Mouse (Mus musculus): ENCODE results near the gene Gtdc1. TPM values are rescaled to one million over a fixed set of nuclear protein-coding genes. Genes with fewer than 3 reads are reported as not detected.

Gtdc1 gene
- total RNA-seq, 2 experiments from 2014 or later, result 69.7 to 71.4 TPM

DNA sequence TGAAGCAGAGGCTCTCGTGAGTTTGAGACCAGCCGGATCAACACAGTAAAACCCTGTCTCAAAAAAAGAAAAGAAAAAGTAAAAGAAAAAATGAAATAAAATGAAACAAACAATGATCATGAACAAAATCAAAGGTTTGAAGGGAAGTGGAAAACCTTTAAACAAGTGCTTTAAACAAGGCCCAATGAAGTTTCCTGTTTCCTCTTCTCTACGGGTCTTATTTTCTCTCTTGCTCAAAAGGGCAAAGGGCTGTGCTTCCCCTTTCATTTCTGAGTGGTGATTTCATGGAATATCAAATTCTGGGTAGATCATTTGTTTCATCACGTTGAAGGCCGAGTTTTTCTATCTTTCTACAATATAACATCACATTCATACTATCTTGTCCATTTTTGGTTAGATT is 136.3 kb downstream of the Gtdc1 start:
- no peak for DNase-seq (ENCODE audit: low spot score in 2 of 2)

DNA sequence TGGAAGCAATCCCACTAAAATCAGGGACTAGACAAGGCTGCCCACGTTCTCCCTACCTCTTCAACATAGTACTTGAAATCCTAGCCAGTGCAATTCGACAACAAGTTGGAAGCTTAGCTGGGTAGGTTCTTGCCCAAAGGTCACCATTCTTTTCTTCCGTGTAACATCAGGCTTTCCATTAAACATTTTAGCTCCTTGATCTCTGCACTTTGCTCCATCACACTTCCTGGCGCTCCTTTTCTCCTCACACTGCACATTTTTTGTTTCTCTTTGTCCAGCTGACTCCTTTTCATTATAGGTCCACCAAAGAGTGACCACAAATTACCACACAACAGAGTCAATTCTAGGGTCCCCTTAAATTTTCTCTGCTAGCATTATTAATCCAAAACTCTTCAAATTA is 144.7 kb downstream of the Gtdc1 start:
- DNase-seq (ENCODE audit: low spot score in 2 of 2), result no peak

DNA sequence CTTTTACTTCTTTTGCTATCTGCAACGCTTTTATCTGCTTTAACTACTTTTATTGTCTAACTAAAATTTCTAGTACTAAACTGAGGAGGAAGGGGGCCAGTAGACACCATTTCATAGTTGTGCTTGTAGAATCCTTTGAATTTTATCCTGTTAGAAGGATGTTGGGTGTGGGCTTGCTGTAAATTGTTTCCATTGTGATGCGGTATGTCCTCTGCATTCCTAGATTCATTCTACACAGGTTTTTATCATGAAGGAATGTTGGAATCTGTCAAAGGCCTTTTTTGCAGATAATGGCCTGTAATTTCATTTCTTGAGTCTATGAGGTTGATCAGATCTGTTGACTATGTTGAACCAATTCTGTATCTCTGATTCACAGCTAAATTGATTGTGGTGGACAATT is 146.5 kb downstream of the Gtdc1 start:
- no peak for DNase-seq (ENCODE audit: low spot score in 2 of 2)

DNA sequence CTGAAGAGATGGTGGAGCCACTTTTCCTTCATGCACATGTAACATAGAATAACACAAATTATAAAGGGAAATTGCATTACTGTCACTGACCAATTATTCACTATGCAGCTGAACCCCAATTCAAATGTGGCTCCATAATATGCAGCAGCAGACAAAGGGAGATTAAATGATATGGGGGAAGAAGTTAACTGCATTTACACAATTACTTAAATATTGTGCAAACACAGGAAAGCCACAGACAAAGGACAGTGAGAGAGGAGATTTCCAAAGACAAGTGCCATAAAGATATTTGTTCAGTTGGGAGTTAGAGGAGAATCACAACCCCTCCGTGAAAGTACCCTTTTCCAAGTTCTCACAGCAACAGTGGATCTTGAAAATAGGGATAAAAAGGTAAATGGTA is 163.6 kb downstream of the Gtdc1 start:
- DNase-seq (ENCODE audit: low spot score in 2 of 2), result no peak

DNA sequence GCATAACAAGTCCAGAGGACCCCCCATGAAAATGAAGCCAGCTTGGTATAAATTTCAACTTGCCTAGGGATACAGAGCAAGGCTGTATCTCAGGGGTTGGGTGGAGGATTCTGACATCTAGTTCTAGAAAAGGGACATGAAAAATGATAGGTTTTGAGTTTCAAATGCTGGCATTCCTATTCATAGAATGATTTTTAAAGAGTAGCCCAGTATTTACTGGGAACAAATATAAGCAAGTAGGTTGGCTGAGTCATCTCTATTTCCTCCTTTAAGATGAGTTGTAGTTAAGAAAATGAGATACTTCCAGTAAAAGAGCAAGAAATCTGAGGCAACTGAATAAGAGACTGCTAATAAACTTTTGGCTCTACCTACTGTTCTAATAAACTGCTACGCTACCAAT is 190.8 kb downstream of the Gtdc1 start:
- DNase-seq (ENCODE audit: low spot score in 2 of 2), result no peak

DNA sequence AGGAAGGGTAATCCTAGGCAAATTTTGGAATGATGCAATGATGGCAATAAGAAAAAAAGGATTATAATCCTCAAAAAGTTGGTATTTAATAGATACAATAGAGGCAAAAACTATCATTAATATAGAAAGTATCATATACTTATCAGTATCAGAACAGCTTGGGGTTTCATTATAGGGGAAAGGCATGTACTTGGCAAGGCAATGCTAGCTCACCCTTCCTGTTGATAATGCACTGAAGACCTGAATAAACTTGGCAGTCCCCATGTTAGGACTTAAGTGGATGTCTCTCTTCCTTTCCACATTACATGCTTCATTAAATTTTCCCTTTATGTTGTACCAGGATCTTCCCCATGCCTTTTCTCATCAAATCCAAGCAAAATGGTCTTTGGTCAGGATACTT is 206.0 kb downstream of the Gtdc1 start:
- DNase-seq (ENCODE audit: low spot score in 2 of 2), result no peak

DNA sequence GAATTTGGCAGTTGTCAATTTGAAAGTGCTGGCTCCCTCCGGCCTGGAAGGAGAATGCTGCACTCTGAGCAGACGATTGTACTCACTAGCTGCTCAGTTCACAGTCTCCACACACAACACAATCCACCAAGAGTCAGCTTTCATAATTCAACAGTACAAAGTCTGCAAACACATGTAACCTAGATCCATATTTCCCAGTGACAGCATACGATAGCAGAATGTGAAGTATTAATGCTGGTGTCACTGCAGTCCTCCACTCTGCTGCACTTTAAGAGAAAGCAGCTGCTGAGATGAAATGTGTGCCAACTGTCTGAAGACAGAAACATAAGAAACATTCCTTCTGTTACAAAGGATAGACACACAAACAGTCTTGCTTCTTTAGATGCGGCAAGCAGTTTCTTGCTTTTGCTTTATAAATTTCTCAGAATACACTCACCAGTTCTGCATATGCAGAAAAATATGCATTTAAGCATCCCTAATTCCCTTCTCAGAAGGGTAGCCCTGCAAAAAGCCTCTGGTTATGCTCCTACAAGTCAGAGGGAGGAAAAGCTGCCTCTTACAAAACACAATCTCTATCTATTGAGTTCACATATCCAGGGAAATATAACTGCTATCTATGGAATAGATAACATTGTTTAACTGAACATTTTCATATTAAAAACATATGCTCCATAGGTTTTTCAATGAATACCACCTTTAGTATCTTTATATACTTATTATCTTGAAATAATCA is 221.4 kb downstream of the Gtdc1 start:
- peak; percentile 23 to 60 for DNase-seq (ENCODE audit: low spot score in 2 of 2)

DNA sequence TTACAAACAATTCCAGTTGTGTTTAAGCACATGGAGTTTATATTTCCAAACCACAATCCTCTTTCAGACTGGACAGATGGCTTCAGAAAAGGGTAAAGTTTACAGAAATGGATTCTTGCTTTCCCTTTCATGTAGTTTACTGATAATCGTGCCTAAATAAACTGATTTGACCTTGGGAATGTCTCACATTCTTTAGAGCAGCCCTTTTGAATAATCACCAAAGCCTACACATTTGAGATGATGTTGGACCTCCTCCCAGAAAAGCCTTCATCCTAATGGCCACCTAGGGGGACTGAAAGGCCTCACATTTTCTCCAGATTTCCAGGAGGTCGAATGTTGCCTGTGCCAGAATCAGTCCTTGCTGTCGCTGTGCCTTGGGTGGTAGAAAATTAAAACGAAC is 227.2 kb downstream of the Gtdc1 start:
- DNase-seq (ENCODE audit: low spot score in 2 of 2), result no peak

DNA sequence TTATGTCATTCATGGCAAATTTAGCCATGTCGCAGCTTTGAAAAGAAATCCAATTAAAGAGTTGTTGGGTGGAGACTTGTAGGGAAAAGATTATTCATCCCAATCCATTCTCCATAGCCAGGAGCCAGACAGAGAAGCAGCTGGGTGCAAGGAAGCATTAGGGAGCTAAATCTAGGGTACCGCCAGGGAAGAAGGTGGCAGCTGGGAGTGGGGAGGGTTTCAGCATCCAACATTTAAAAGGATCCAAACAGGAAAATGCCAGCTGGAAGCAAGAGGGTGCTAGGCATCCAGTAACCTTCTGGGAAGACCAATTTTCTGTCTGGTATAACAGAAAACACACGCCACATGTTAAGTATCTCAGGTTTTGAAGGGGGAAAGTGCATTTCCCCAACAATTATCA is 231.0 kb downstream of the Gtdc1 start:
- DNase-seq (ENCODE audit: low spot score in 2 of 2), result peak; percentile 17 to 44

DNA sequence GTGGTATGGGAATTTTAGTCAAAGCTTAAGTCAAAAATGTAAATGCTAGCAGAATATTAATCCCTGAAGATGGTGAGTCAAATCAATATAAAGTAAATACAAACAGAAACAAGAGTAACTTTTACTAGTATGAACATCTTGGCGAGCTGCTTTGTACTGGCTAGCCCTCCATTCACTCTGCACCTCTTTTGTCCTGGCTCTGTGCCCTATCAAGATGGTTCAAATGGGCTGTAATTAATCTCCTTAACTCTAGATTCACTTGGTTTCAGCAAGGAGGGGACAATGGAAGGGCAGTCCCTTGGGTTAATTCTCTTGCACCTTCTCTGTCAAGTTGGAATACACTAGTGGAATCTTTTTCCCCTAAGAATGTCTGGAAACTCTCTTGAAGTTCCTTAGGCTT is 233.6 kb downstream of the Gtdc1 start:
- DNase-seq (ENCODE audit: low spot score in 2 of 2), result no peak

DNA sequence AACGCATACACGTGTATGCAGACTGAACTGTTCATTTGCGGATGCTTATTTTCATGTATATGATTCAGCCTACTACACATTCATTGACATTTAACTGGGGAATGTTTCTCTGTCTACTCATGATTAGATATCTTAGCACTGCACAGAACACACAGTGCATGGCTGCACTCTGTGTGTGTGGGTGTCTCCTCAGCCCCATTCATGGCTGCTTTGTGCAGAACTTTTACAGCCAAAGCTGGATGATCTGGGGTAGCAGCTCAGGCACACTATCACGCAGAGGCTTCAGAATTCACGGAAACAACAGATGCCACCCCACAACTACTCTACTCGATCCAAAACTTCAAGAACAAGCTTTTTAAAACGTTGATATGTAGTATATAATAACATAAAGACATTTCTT is 263.4 kb downstream of the Gtdc1 start:
- peak in 1 of 2 experiments; percentile 68 for DNase-seq (ENCODE audit: low spot score in 2 of 2)

DNA sequence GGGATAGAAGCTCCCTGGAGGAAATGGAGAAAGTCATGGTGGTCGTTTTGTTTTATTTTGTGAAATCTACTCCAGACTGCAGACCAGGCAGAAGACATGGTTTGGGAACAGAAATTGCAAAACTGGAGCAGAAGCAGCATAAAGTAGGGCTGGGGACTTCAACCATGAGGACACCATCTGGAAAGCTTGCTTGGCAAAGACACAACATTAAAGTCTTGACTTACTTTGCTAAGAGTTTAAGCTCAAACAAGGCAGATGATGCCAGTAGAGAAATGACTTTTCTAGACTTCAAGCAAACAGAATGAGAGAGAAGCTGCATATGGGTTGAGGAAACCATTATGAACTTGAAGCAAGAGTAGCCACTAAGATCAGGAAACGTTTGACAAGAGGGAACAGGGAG is 267.6 kb downstream of the Gtdc1 start:
- DNase-seq (ENCODE audit: low spot score in 2 of 2), result no peak

DNA sequence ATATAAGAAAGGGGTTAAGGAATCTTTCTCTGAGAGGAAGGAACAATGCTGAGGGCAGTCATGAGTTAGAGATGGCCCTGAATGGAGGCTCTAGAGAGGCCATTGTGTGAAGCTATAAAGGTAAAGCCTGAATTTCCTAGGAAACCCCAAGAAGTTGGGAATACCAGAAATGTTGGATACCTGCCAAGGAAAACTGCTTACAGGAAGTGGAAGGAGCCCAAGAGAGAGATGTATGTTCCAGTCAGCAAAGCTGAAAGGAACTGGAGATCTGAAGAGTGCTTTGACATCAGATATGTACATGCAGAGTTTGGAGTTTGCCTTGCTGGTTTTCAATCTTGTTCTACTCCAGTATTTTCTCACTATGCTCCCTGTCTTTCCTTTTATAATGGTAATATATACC is 268.4 kb downstream of the Gtdc1 start:
- no peak for DNase-seq (ENCODE audit: low spot score in 2 of 2)

DNA sequence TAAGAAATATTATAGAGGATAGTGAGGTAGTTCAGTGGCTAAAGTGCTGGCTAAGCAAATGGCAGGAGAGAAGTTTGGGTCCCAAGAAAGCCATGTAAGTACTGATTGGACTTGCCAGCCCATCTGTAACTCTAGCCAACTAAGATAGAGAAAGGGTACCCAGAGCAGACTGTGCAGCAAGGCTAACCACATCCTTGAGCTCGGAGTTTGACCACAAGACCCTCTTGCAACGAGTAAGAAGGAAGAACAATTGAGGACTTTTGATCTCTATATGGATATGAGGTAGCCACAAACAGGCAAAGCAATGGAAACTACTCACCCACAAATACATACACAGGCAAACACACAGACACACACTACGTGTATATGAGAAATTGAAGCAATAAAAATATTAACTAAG is 278.9 kb downstream of the Gtdc1 start:
- no peak for DNase-seq (ENCODE audit: low spot score in 2 of 2)

DNA sequence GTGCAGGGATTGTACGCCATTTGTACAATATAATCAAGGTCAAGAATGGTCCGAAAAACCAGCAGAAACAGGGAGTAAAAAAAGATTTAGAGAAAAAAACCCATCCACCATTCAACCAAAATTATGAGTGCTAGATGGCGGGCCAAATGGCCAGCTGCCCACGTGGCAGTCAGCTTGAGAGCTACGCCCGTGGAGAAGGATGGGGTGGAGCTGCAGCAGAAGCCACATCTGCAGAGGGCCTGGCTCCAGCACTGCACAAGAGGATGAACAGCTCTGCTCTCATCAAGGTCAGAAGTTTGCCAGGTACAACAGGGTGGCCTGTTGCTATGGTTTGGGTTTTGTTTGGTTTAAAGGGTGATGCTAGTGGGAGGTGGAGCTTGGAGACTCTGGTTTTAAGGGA is 281.1 kb downstream of the Gtdc1 start:
- DNase-seq (ENCODE audit: low spot score in 2 of 2), result no peak

DNA sequence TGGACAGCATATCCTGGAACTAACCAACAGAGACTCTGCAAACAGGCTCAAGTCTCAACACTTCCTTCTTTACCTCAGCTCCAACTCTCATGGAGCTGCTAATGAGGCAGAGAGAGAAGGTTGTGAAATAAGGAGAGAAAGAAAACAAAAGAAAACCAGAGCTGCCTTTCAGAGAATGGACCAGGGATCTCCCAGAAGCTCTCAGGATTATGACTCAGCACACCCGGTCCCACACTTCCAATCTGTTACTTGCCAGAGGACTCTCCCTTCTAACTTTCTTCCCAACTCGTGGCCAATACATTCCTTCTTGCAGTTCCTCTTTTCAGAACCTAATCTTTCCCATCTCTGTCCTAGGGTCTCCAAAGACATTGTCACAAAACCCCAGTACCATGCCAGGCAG is 288.1 kb downstream of the Gtdc1 start:
- no peak for DNase-seq (ENCODE audit: low spot score in 2 of 2)

DNA sequence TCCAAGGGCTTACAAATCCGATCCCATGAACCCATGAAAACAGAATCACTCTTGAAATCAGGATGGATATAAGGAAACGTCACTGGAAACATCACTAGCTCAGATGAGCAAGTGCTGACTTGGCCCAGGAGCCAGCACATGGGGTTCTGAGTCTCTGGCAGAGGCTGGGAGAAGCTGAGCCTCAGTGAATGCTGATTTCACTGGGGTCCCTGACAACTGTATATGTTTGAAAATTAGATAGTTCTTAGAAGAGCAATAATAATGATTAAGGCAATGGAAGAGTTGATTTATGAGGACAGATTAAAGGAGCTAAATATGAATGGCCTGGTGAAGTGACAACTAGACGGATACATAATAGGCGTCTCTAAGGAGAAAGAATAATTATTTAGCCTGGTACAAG is 289.3 kb downstream of the Gtdc1 start:
- no peak for DNase-seq (ENCODE audit: low spot score in 2 of 2)

DNA sequence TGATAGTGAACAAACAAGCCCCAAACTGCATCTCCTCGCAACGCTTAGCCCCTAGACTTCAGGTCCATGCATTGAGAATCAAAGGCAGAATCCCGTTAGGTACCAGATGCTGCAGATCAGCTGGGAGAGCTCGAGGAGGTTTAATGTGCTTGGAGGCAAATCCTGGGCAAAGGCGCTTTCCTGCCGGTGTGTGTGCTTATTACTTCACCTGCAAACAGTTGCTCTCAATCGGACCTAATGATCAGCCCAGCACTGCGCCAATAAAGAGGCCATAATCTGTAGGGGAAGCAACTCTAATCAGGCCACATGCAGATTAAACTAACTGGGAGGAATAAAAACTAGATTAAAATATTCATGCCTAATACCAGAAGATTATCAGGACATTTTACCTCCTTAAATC is 293.5 kb downstream of the Gtdc1 start:
- DNase-seq (ENCODE audit: low spot score in 2 of 2), result no peak

DNA sequence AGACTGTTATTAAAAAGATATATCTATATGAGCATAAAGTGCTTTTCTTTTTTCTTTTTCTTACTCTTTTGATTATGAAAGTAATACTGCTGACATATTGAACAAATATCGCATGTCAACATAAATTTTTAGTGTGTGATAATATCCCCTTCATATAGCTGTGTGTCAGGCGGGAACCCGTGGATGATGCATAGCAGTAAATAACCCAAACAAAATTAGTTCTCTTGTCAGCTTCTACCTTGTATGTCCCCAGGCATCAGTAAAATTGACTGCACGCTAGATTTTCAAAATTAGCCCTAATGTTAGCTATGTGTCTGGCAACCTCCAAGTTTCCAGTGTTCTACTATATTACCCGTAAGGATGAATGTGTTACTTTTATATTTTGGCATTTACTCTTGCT is 294.4 kb downstream of the Gtdc1 start:
- DNase-seq (ENCODE audit: low spot score in 2 of 2), result no peak

DNA sequence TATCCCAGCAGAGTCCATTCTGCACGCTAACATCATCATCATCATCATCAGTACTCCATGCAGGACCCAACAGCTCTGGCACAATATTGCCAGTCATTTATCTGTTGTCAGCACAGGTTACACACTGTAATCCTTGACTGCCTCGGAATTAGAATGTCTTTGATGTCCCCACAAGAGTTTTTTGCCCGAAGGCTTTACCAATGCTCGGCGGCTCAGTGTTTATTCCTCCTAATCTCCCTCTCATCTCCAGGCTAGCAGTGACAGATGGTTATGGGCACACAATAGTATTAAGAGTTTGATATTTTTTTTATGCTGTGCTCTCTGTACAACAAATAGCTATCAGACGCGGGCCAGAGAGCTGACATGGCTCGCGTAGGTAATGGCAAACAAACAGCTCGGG is 294.9 kb downstream of the Gtdc1 start:
- DNase-seq (ENCODE audit: low spot score in 2 of 2), result peak in 1 of 2 experiments; percentile 28

DNA sequence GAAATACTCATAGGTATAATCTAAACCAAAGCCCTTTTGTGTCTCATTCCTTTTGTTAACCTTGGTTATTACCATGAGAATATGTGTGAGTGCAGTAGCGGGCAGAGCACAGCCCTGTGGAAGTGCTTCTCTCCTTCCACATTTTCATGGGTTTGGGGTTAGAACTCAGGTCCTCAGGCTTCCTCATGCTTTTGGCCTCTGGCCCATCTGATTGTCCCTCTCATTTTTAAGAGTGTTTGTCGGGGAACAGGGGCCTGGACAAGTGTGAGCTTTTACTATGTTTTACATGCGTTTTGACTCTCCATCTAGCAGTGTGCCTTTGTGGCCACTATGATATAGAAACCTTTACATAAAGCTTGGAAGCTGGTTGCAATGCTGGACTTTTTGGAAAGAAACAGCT is 296.4 kb downstream of the Gtdc1 start:
- no peak for DNase-seq (ENCODE audit: low spot score in 2 of 2)

DNA sequence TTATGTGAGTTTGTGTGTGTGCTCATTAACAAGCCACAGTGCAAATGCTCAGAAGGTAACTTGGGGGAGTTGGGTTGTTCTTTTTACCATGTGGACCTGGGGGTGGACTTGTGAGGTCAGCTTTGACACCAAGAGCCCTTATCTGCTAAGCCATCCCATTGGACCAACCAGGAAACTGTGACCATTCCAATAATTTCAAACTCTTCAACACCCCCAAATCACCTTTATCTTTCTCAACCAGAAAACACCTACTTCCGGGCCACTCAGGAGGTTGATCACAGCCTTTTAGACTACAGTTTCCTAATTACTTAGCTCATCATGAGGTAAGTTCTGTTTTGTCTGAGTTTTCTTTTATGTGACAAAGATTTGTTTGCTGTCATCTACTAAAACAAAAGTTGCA is 298.7 kb downstream of the Gtdc1 start:
- DNase-seq (ENCODE audit: low spot score in 2 of 2), result no peak

DNA sequence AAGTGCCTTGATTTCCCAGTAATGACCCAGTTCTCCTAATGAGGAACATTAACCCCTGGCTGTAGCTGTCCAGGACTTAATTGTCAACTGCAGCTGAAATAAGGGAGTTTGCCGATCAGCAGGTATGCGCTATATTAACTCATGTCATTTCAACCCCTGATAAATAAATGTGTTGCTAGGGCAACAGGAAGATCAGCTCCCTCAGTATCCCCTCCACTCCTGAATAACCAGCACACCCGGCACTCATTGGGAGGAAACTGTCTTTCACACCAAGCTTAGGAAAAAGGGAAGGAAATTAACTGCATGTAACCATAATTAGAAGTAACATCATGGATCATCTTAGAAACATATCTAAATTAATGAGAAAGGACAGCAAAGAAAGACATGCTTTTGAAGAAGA is 302.3 kb downstream of the Gtdc1 start:
- no peak for DNase-seq (ENCODE audit: low spot score in 2 of 2)

DNA sequence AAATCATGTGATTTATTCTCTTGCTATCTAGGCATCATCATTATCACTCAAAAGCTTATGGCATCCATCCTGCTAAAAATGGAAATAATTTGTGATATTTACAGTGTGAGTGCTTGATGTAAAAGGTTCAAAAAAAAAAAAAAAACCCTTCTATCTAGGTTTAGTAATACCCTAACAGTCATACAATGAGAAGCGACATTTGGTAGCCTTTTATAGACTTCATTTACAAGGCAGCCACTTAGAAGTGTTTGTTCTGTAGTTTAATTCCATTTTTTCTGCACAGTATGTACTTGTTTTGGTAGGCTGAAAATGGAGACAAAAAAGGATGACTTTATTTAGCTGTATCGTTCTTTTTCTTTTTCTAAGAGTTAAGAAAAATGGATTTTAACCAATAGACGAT is 305.0 kb downstream of the Gtdc1 start:
- peak in 1 of 2 experiments; percentile 40 for DNase-seq (ENCODE audit: low spot score in 2 of 2)
